9 mouse cellular contexts compared by ENCODE assay signal in the genomic region with DNA sequence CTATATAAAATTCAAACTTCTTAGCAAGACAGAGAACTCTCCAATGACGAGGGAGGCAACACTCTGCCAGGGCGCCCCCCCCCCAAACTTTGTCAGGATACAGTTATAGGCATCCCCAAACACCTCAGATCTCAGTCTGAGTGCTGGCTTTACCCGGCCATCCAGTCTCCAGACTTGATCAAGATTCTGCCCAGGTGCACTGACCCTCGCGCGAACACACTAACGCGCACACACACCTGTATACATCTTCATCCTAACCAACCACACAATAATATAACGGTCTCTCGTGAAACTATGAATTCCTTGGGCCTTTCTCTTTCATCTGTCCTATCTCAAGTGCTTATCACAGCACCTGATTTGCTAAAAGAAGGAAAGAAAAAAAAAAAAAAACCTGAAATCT. TPM values are rescaled to one million over a fixed set of nuclear protein-coding genes. Genes with fewer than 3 reads are reported as not detected.
DNase-seq lines count a peak whose midpoint lies in the region; ATAC-seq and TF ChIP-seq lines count a peak whose summit lies in the region.
"Had no signal": no experiment of that assay in that cellular context is flagged by ENCODE, and none has a peak within 500 bp of the region (broad histone marks: within the 10 kb centered on the region; RNA-seq: fewer than 3 reads in every experiment).

No protein-coding gene starts in this region.

- H3K4me2 ChIP-seq in heart, embryonic 11.5 days = peak overlapping the region; percentile 95
- peak overlapping the region; percentile 73 for H3K4me2 ChIP-seq in forebrain, embryonic 11.5 days (ENCODE audit: low read depth, low read length, severe bottlenecking)
- H3K4me2 ChIP-seq in liver, embryonic 13.5 days = peak overlapping the region; percentile 87

- H3K4me1 ChIP-seq in heart, embryonic 11.5 days (ENCODE audit: control insufficient read depth, insufficient read depth, low read length) = peaks cover 16% of the 10 kb centered on the region
- peaks cover 31% of the 10 kb centered on the region for H3K4me1 ChIP-seq in E14TG2a.4 (replicated peaks; ENCODE audit: low read depth, low read length)
- 0 out of 2 replicates have a peak, but pooled peaks cover 7% of the 10 kb centered on the region for H3K4me1 ChIP-seq in forebrain, embryonic 11.5 days (replicated peaks; ENCODE audit: control insufficient read depth, insufficient read depth, low read length)
- peaks cover 30% of the 10 kb centered on the region for H3K4me1 ChIP-seq in liver, embryonic 13.5 days (replicated peaks)

- peak overlapping the region; percentile 60 for H3K4me3 ChIP-seq in heart, embryonic 11.5 days (ENCODE audit: low read depth, low read length)
- H3K4me3 ChIP-seq in E14TG2a.4 (replicated peaks; ENCODE audit: low read length) = peak overlapping the region; percentile 92
- peak overlapping the region; percentile 84 for H3K4me3 ChIP-seq in forebrain, embryonic 11.5 days (ENCODE audit: low read depth, low read length)
- peak overlapping the region; percentile 94 for H3K4me3 ChIP-seq in liver, embryonic 13.5 days (replicated peaks)

- peak overlapping the region; percentile 92 for H3K27ac ChIP-seq in heart, embryonic 11.5 days (ENCODE audit: low read depth, low read length)
- H3K27ac ChIP-seq in forebrain, embryonic 11.5 days (ENCODE audit: low read depth, low read length) = no peak overlapping the region
- peak overlapping the region; percentile 89 for H3K27ac ChIP-seq in liver, embryonic 13.5 days

- no peaks in the 10 kb centered on the region for H3K27me3 ChIP-seq in heart, embryonic 11.5 days (ENCODE audit: control insufficient read depth, insufficient read depth, low read length)
- no peaks in the 10 kb centered on the region for H3K27me3 ChIP-seq in E14TG2a.4 (ENCODE audit: insufficient read depth, low read length)
- H3K27me3 ChIP-seq in forebrain, embryonic 11.5 days (ENCODE audit: control insufficient read depth, insufficient read depth, low read length) = no peaks in the 10 kb centered on the region
- no peaks in the 10 kb centered on the region for H3K27me3 ChIP-seq in liver, embryonic 13.5 days
- H3K27me3 ChIP-seq: Patski had no signal

- no peaks in the 10 kb centered on the region for H3K9me3 ChIP-seq in heart, embryonic 11.5 days (replicated peaks; ENCODE audit: control insufficient read depth, low read length)
- no peaks in the 10 kb centered on the region for H3K9me3 ChIP-seq in E14TG2a.4 (ENCODE audit: low read length)
- no peaks in the 10 kb centered on the region for H3K9me3 ChIP-seq in forebrain, embryonic 11.5 days (ENCODE audit: control insufficient read depth, low read length)
- no peaks in the 10 kb centered on the region for H3K9me3 ChIP-seq in liver, embryonic 13.5 days (replicated peaks)

- peak overlapping the region; percentile 76 for H3K9ac ChIP-seq in heart, embryonic 11.5 days (ENCODE audit: low read depth, low read length)
- peak overlapping the region; percentile 89 for H3K9ac ChIP-seq in forebrain, embryonic 11.5 days (ENCODE audit: low read length)
- peak overlapping the region; percentile 96 for H3K9ac ChIP-seq in liver, embryonic 13.5 days

- no peak for ATAC-seq in heart, embryonic 11.5 days (replicated peaks; ENCODE audit: insufficient number of reproducible peaks, low FRiP score, low TSS enrichment)
- ATAC-seq in forebrain, embryonic 11.5 days (replicated peaks; ENCODE audit: low FRiP score) = no peak
- no peak for ATAC-seq in liver, embryonic 13.5 days (ENCODE audit: low read depth)

- no peak for TF ChIP-seq CTCF in E14TG2a.4 (conservative IDR thresholded peaks at IDR 0.05; ENCODE audit: low read length)

- no peaks in the 10 kb centered on the region for H3K36me3 ChIP-seq in heart, embryonic 11.5 days (ENCODE audit: control insufficient read depth, insufficient read depth, low read length)
- H3K36me3 ChIP-seq in E14TG2a.4 (ENCODE audit: insufficient read depth, low read length) = no peaks in the 10 kb centered on the region
- H3K36me3 ChIP-seq in forebrain, embryonic 11.5 days (ENCODE audit: control insufficient read depth, insufficient read depth, low read length) = no peaks in the 10 kb centered on the region
- no peaks in the 10 kb centered on the region for H3K36me3 ChIP-seq in liver, embryonic 13.5 days

- DNase-seq in heart, postnatal 4 days = no peak
- DNase-seq in forebrain, embryonic 11.5 days (ENCODE audit: low spot score) = no peak
- no peak for DNase-seq in liver, embryonic 13.5 days
- DNase-seq in frontal cortex, adult 2 months (ENCODE audit: extremely low spot score in 1 of 2, low spot score in 1 of 2) = no peak
- DNase-seq in MN1 (ENCODE audit: low spot score) = no peak
- no peak for DNase-seq in urinary bladder, postnatal 36 days (ENCODE audit: low spot score in 2 of 2)

- WGBS in heart, embryonic 11.5 days (ENCODE audit: insufficient replicate concordance) = 8% methylated on average over 10 of the region's 10 CpGs
- 17% methylated on average over 10 of the region's 10 CpGs for WGBS in forebrain, embryonic 11.5 days
- 10% methylated on average over 10 of the region's 10 CpGs for WGBS in liver, embryonic 13.5 days (ENCODE audit: insufficient replicate concordance)

RNA-seq across cellular contexts. Expression of gene Tiprl, which starts 0.9 kb away (rescaled TPM):
- 78.4 and 87.6 TPM in 2 replicates for polyA plus RNA-seq in heart, embryonic 11.5 days (2014; fragmentation: Nextera tagmentation; extraction: Ambion mirVana)
- total RNA-seq in heart, postnatal 4 days (2021) = 10 to 100 TPM; 52.2 to 52.7 TPM
- polyA plus RNA-seq in forebrain, embryonic 11.5 days (2014; fragmentation: Nextera tagmentation; extraction: Ambion mirVana) = 104 and 109 TPM in 2 replicates
- 52.0 and 60.1 TPM in 2 replicates for polyA plus RNA-seq in liver, embryonic 13.5 days (2015; fragmentation: Nextera tagmentation; extraction: Ambion mirVana)
- 52.7 and 56.3 TPM in 2 replicates for polyA plus RNA-seq in frontal cortex, adult 2 months (2012; rRNA removed)

RNA-seq across cellular contexts. Expression of gene Sft2d2, which starts 41.6 kb away (rescaled TPM):
- 21.9 and 29.3 TPM in 2 replicates for polyA plus RNA-seq in heart, embryonic 11.5 days (2014; fragmentation: Nextera tagmentation; extraction: Ambion mirVana)
- total RNA-seq in heart, postnatal 4 days (2021) = 10 to 100 TPM; 16.6 to 17.4 TPM
- polyA plus RNA-seq in forebrain, embryonic 11.5 days (2014; fragmentation: Nextera tagmentation; extraction: Ambion mirVana) = 13.2 and 14.0 TPM in 2 replicates
- 5.7 and 7.0 TPM in 2 replicates for polyA plus RNA-seq in liver, embryonic 13.5 days (2015; fragmentation: Nextera tagmentation; extraction: Ambion mirVana)
- polyA plus RNA-seq in frontal cortex, adult 2 months (2012; rRNA removed) = 17.9 and 22.5 TPM in 2 replicates

RNA-seq across cellular contexts. Expression of gene Gpr161, which starts 59.7 kb away (rescaled TPM):
- 0.79 and 1.1 TPM in 2 replicates for polyA plus RNA-seq in heart, embryonic 11.5 days (2014; fragmentation: Nextera tagmentation; extraction: Ambion mirVana)
- total RNA-seq in heart, postnatal 4 days (2021) = 1 to 10 TPM; 5.8 to 8.0 TPM
- polyA plus RNA-seq in forebrain, embryonic 11.5 days (2014; fragmentation: Nextera tagmentation; extraction: Ambion mirVana) = 2.2 and 2.5 TPM in 2 replicates
- 0.07 TPM in 2 replicates for polyA plus RNA-seq in liver, embryonic 13.5 days (2015; fragmentation: Nextera tagmentation; extraction: Ambion mirVana)
- 4.5 and 5.0 TPM in 2 replicates for polyA plus RNA-seq in frontal cortex, adult 2 months (2012; rRNA removed)
